Mouse (Mus musculus): ENCODE results near the gene St6gal1. TPM values are rescaled to one million over a fixed set of nuclear protein-coding genes. Genes with fewer than 3 reads are reported as not detected.
A peak's percentile ranks its signal among the peaks of the same experiment; 100 is the strongest.

St6gal1 gene
- polyA plus RNA-seq, 1 experiment from 2014 or later: 15.1 TPM

DNA sequence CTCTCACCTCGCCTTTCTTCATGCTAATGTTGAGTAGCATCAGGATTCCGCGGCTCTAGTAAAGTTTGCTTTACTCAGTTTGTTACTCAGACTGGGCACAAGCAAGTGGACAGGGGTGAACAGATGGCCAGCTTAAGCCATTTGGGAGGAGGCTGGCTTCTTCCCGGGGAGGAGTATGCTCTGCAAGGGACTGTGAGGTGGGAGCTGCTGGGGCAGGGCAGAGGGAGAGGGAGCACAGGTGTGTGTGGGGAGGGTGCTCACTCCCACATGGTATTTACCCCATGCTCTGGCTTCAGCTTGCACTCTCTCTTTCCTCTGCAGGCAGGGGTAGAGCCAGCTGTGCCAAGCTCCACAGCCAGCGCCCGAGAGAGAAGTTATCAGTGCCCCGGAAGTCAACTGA, 32.1 kb downstream of the St6gal1 start:
- no peak for ATAC-seq
- no peaks in the 10 kb centered on the region for H3K9me3 ChIP-seq (ENCODE audit: control insufficient read depth, low read length)
- peaks cover 7% of the 10 kb centered on the region; the same call in 1 of the 2 replicates for H3K4me1 ChIP-seq (ENCODE audit: control insufficient read depth, insufficient read depth, low read length)
- H3K4me2 ChIP-seq (ENCODE audit: low read depth, low read length): no peak overlapping the region
- H3K27ac ChIP-seq (ENCODE audit: low read length): no peak overlapping the region
- H3K36me3 ChIP-seq (ENCODE audit: control insufficient read depth, insufficient read depth, low read length): no peaks in the 10 kb centered on the region
- H3K27me3 ChIP-seq (replicated peaks; ENCODE audit: control insufficient read depth, insufficient read depth, low read length): no peaks in the 10 kb centered on the region
- H3K4me3 ChIP-seq (ENCODE audit: low read length): no peak overlapping the region
- H3K9ac ChIP-seq (ENCODE audit: low read depth, low read length): no peak overlapping the region
- 67% methylated on average over 7 of the region's 7 CpGs for WGBS

DNA sequence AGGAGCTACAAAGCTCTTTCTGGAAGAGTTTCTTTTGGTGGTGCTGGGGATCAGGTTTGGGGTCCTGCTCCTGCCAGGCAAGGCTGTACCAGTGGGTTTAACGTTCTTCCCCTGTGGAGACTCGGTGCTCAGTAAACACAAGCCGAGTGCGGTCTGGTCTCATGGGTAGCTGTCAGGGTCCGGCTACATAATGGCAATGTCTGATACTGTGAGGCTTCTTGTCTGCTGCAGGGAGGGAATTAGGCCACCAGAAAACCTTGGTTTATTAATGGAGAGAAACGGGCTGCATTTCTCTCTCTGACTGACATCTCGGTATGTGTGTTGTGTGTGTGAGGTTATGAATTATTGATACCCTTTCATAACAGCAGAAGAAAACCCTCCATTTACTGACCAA, 33.9 kb downstream of the St6gal1 start:
- ATAC-seq: peak; percentile 38; the same call in 1 of the 2 replicates
- H3K4me1 ChIP-seq (ENCODE audit: control insufficient read depth, insufficient read depth, low read length): peaks cover 4% of the 10 kb centered on the region; the same call in 1 of the 2 replicates
- no peak overlapping the region for H3K4me3 ChIP-seq (ENCODE audit: low read length)
- H3K9ac ChIP-seq (ENCODE audit: low read depth, low read length): no peak overlapping the region
- no peaks in the 10 kb centered on the region for H3K36me3 ChIP-seq (ENCODE audit: control insufficient read depth, insufficient read depth, low read length)
- WGBS: 49% methylated on average over 7 of the region's 7 CpGs
- H3K4me2 ChIP-seq (ENCODE audit: low read depth, low read length): no peak overlapping the region
- H3K27me3 ChIP-seq (replicated peaks; ENCODE audit: control insufficient read depth, insufficient read depth, low read length): no peaks in the 10 kb centered on the region
- no peak overlapping the region for H3K27ac ChIP-seq (ENCODE audit: low read length)
- H3K9me3 ChIP-seq (ENCODE audit: control insufficient read depth, low read length): no peaks in the 10 kb centered on the region

DNA sequence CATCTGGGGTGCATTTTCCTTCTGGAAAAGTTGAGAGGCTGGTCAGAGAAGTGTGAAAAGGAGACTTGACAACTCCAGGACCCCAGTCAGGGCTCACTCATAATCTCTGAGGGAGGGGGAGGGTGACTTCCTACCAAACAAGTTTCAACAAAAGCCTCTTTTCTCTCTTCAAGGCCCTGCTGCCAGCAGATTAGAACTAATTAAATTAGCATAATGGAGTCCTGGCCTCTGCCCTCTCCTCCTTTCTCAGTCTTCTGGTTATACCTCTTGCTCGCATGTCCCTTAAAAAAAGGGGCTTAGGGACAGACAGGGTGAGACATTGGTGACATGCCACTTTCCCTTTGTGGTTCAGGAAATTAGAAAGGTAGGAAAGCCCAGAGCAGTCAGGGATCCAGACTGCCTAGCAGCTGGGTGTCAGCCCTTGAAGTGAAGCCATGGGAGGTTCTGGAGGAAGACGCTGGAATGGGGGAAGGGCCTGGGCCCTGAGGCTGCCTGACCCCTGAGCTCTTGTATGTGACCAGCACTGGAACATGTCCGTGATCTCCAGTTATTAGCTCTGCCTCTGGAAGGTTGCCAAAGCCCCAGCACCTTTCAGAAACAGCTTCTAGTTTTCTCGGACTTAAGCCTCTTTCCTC, 34.4 kb downstream of the St6gal1 start:
- WGBS: 36% methylated on average over 4 of the region's 4 CpGs

DNA sequence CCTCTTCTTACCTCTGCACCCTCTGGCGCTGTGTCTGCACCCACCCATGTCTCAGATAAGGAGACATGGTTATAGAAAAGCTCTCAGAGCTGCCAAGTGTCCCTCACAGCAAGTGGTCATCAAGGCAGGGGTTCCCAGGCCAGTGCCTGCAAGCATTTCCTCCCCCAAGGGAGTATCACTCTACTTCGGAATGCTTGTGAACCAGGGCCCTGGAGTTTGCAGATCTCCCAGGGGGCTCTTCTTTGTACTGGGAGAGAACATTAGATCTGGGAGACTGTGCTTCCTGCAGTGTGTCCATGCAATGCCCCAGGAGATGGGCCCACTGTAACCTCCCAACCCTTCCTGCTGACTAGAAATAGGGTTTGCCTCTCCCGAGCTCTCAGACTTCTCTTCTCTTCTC, 35.0 kb downstream of the St6gal1 start:
- H3K9me3 ChIP-seq (ENCODE audit: control insufficient read depth, low read length): no peaks in the 10 kb centered on the region
- ATAC-seq: no peak
- H3K27ac ChIP-seq (ENCODE audit: low read length): no peak overlapping the region
- H3K4me3 ChIP-seq (ENCODE audit: low read length): no peak overlapping the region
- H3K27me3 ChIP-seq (replicated peaks; ENCODE audit: control insufficient read depth, insufficient read depth, low read length): no peaks in the 10 kb centered on the region
- peaks cover 4% of the 10 kb centered on the region; the same call in 1 of the 2 replicates for H3K4me1 ChIP-seq (ENCODE audit: control insufficient read depth, insufficient read depth, low read length)
- no peaks in the 10 kb centered on the region for H3K36me3 ChIP-seq (ENCODE audit: control insufficient read depth, insufficient read depth, low read length)
- WGBS: 57% methylated on average over 3 of the region's 3 CpGs
- no peak overlapping the region for H3K9ac ChIP-seq (ENCODE audit: low read depth, low read length)
- H3K4me2 ChIP-seq (ENCODE audit: low read depth, low read length): no peak overlapping the region

More for the DNA sequence above, 34.4 kb downstream of the St6gal1 start:
- Histone ChIP-seq H3K27ac (ENCODE audit: low read length) (no peak overlapping the region), H3K9ac (ENCODE audit: low read depth, low read length) (no peak overlapping the region), H3K27me3 (replicated peaks; ENCODE audit: control insufficient read depth, insufficient read depth, low read length) (no peaks in the 10 kb centered on the region), H3K36me3 (ENCODE audit: control insufficient read depth, insufficient read depth, low read length) (no peaks in the 10 kb centered on the region), H3K4me1 (ENCODE audit: control insufficient read depth, insufficient read depth, low read length) (peaks cover 4% of the 10 kb centered on the region; the same call in 1 of the 2 replicates), H3K4me2 (ENCODE audit: low read depth, low read length) (no peak overlapping the region), H3K9me3 (ENCODE audit: control insufficient read depth, low read length) (no peaks in the 10 kb centered on the region), H3K4me3 (ENCODE audit: low read length) (no peak overlapping the region)
- ATAC-seq: peak; percentile 33; the same call in 1 of the 2 replicates

GRCm38 (mm10) chr16:23262131-23262768, 37.7 kb downstream of the St6gal1 start:
- 15% methylated on average over 2 of the region's 10 CpGs for WGBS
- H3K4me1 ChIP-seq (ENCODE audit: control insufficient read depth, insufficient read depth, low read length): peaks cover 4% of the 10 kb centered on the region; the same call in 1 of the 2 replicates
- no peak for ATAC-seq
- H3K36me3 ChIP-seq (ENCODE audit: control insufficient read depth, insufficient read depth, low read length): no peaks in the 10 kb centered on the region
- H3K4me2 ChIP-seq (ENCODE audit: low read depth, low read length): no peak overlapping the region
- H3K27me3 ChIP-seq (replicated peaks; ENCODE audit: control insufficient read depth, insufficient read depth, low read length): no peaks in the 10 kb centered on the region
- no peak overlapping the region for H3K27ac ChIP-seq (ENCODE audit: low read length)
- H3K9me3 ChIP-seq (ENCODE audit: control insufficient read depth, low read length): no peaks in the 10 kb centered on the region
- no peak overlapping the region for H3K9ac ChIP-seq (ENCODE audit: low read depth, low read length)
- H3K4me3 ChIP-seq (ENCODE audit: low read length): no peak overlapping the region

- Histone ChIP-seq H3K27me3 (replicated peaks; ENCODE audit: control insufficient read depth, insufficient read depth, low read length) (no peaks in the 10 kb centered on the region), H3K4me2 (ENCODE audit: low read depth, low read length) (no peak overlapping the region), H3K27ac (ENCODE audit: low read length) (no peak overlapping the region), H3K4me3 (ENCODE audit: low read length) (no peak overlapping the region), H3K9ac (ENCODE audit: low read depth, low read length) (no peak overlapping the region), H3K36me3 (ENCODE audit: control insufficient read depth, insufficient read depth, low read length) (no peaks in the 10 kb centered on the region), H3K9me3 (ENCODE audit: control insufficient read depth, low read length) (no peaks in the 10 kb centered on the region), H3K4me1 (ENCODE audit: control insufficient read depth, insufficient read depth, low read length) (peaks cover 4% of the 10 kb centered on the region; the same call in 1 of the 2 replicates)
- ATAC-seq: no peak
- 45% methylated on average over 5 of the region's 5 CpGs for WGBS
Observed at GRCm38 (mm10) chr16:23262846-23263245, 38.3 kb downstream of the St6gal1 start.

GRCm38 (mm10) chr16:23264999-23265398, 40.5 kb downstream of the St6gal1 start:
- Histone ChIP-seq H3K9ac (ENCODE audit: low read depth, low read length) (no peak overlapping the region), H3K27ac (ENCODE audit: low read length) (no peak overlapping the region), H3K4me1 (ENCODE audit: control insufficient read depth, insufficient read depth, low read length) (peaks cover 2% of the 10 kb centered on the region; the same call in 1 of the 2 replicates), H3K27me3 (replicated peaks; ENCODE audit: control insufficient read depth, insufficient read depth, low read length) (no peaks in the 10 kb centered on the region), H3K4me2 (ENCODE audit: low read depth, low read length) (no peak overlapping the region), H3K4me3 (ENCODE audit: low read length) (no peak overlapping the region), H3K36me3 (ENCODE audit: control insufficient read depth, insufficient read depth, low read length) (no peaks in the 10 kb centered on the region), H3K9me3 (ENCODE audit: control insufficient read depth, low read length) (no peaks in the 10 kb centered on the region)
- ATAC-seq: no peak
- 85% methylated on average over 12 of the region's 12 CpGs for WGBS

GRCm38 (mm10) chr16:23265481-23265880, 40.9 kb downstream of the St6gal1 start:
- Histone ChIP-seq H3K4me3 (ENCODE audit: low read length) (no peak overlapping the region), H3K9me3 (ENCODE audit: control insufficient read depth, low read length) (no peaks in the 10 kb centered on the region), H3K9ac (ENCODE audit: low read depth, low read length) (no peak overlapping the region), H3K4me2 (ENCODE audit: low read depth, low read length) (no peak overlapping the region), H3K27me3 (replicated peaks; ENCODE audit: control insufficient read depth, insufficient read depth, low read length) (no peaks in the 10 kb centered on the region), H3K27ac (ENCODE audit: low read length) (no peak overlapping the region), H3K36me3 (ENCODE audit: control insufficient read depth, insufficient read depth, low read length) (no peaks in the 10 kb centered on the region), H3K4me1 (ENCODE audit: control insufficient read depth, insufficient read depth, low read length) (peaks cover 7% of the 10 kb centered on the region)
- ATAC-seq: no peak
- 73% methylated on average over 6 of the region's 6 CpGs for WGBS

DNA sequence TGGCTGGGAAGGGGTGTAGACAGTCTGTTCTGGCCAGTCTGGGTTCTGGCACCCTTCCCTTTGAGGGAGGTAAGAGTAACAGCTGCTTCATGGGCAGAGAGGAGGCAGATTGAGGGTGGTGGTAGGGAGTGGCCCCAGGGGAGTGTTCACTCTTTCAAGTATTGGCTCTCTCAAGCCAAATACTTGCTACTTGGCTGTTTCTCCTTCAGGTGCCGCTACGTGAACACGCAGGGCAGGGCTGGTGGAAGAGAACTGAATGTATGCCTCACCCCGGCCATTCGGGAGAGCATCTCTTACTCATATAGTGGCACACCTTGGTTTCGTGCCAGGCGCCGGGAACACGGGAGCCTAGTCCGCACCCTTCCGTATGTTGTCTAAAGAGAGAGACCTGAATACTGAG, 41.8 kb downstream of the St6gal1 start:
- Histone ChIP-seq H3K4me2 (ENCODE audit: low read depth, low read length) (no peak overlapping the region), H3K9me3 (ENCODE audit: control insufficient read depth, low read length) (no peaks in the 10 kb centered on the region), H3K36me3 (ENCODE audit: control insufficient read depth, insufficient read depth, low read length) (no peaks in the 10 kb centered on the region), H3K4me3 (ENCODE audit: low read length) (no peak overlapping the region), H3K27me3 (replicated peaks; ENCODE audit: control insufficient read depth, insufficient read depth, low read length) (no peaks in the 10 kb centered on the region), H3K4me1 (ENCODE audit: control insufficient read depth, insufficient read depth, low read length) (peaks cover 11% of the 10 kb centered on the region), H3K9ac (ENCODE audit: low read depth, low read length) (no peak overlapping the region), H3K27ac (ENCODE audit: low read length) (no peak overlapping the region)
- ATAC-seq: no peak
- 90% methylated on average over 11 of the region's 11 CpGs for WGBS

All from intestine, embryonic 16.5 days (tissue).